ENCODE assay signal across 8 mouse cellular contexts in genomic region chr12:69357300-69357646, GRCm38 (mm10). TPM values are rescaled to one million over a fixed set of nuclear protein-coding genes. Genes with fewer than 3 reads are reported as not detected.
DNase-seq lines count a peak whose midpoint lies in the region; ATAC-seq lines count a peak whose summit lies in the region.

No protein-coding gene starts in this region.

- ATAC-seq in liver, embryonic 11.5 days (replicated peaks; ENCODE audit: low FRiP score) = no peak

- no peak for DNase-seq in heart, embryonic 10.5 days (ENCODE audit: low spot score)
- DNase-seq in heart, adult 11 months = no peak
- DNase-seq in thymus, postnatal 4 days = peak; percentile 21
- no peak for DNase-seq in thymus, postnatal 14 days
- peak; percentile 48 for DNase-seq in liver, embryonic 11.5 days (ENCODE audit: low spot score)
- no peak for DNase-seq in urinary bladder, adult 2 months (ENCODE audit: low spot score)
- no peak for DNase-seq in embryo, embryonic 9.5 days (ENCODE audit: extremely low spot score)
- no peak for DNase-seq in cerebellum, adult 9-11 months

- 7% methylated on average over 13 of the region's 13 CpGs for WGBS in heart, embryonic 10.5 days
- 4% methylated on average over 13 of the region's 13 CpGs for WGBS in liver, embryonic 11.5 days

- peak overlapping the region; percentile 97 for H3K4me3 ChIP-seq in heart, embryonic 10.5 days
- H3K4me3 ChIP-seq in liver, embryonic 11.5 days (ENCODE audit: low read depth, low read length) = peak overlapping the region; percentile 97

- H3K9me3 ChIP-seq in heart, embryonic 10.5 days = no peaks in the 10 kb centered on the region
- no peaks in the 10 kb centered on the region for H3K9me3 ChIP-seq in liver, embryonic 11.5 days (ENCODE audit: control insufficient read depth, low read length)

- H3K4me2 ChIP-seq in liver, embryonic 11.5 days = peak overlapping the region; percentile 69

- H3K36me3 ChIP-seq in heart, embryonic 10.5 days = peaks cover 27% of the 10 kb centered on the region
- peaks cover 8% of the 10 kb centered on the region for H3K36me3 ChIP-seq in liver, embryonic 11.5 days (ENCODE audit: control insufficient read depth, insufficient read depth, low read length)

- H3K4me1 ChIP-seq in heart, embryonic 10.5 days = peaks cover 5% of the 10 kb centered on the region; the same call in 1 of the 2 replicates
- H3K4me1 ChIP-seq in liver, embryonic 11.5 days (replicated peaks; ENCODE audit: control insufficient read depth, insufficient read depth, low read length) = peaks cover 10% of the 10 kb centered on the region

- H3K9ac ChIP-seq in liver, embryonic 11.5 days (ENCODE audit: low read depth, low read length) = peak overlapping the region; percentile 94

- no peaks in the 10 kb centered on the region for H3K27me3 ChIP-seq in heart, embryonic 10.5 days (ENCODE audit: insufficient read depth, poor library complexity, severe bottlenecking)
- no peaks in the 10 kb centered on the region for H3K27me3 ChIP-seq in liver, embryonic 11.5 days (replicated peaks; ENCODE audit: control insufficient read depth, insufficient read depth, low read length)

- peak overlapping the region; percentile 93 for H3K27ac ChIP-seq in heart, embryonic 10.5 days
- peak overlapping the region; percentile 82 for H3K27ac ChIP-seq in liver, embryonic 11.5 days (ENCODE audit: low read depth, low read length)

RNA-seq across cellular contexts. Expression of gene Nemf, which starts 0.3 kb away (rescaled TPM):
- polyA plus RNA-seq in heart, embryonic 10.5 days (2016; fragmentation: Nextera tagmentation; extraction: Ambion mirVana) = 68.1 and 78.1 TPM in 2 replicates
- polyA plus RNA-seq in liver, embryonic 11.5 days (2014; fragmentation: Nextera tagmentation; extraction: Ambion mirVana) = 74.7 and 81.7 TPM in 2 replicates
- polyA plus RNA-seq in urinary bladder, adult 2 months (2012; rRNA removed) = 28.8 and 32.1 TPM in 2 replicates

RNA-seq across cellular contexts. Expression of gene Arf6, which starts 14.7 kb away (rescaled TPM):
- 37.1 and 50.4 TPM in 2 replicates for polyA plus RNA-seq in heart, embryonic 10.5 days (2016; fragmentation: Nextera tagmentation; extraction: Ambion mirVana)
- 65.1 and 68.1 TPM in 2 replicates for polyA plus RNA-seq in liver, embryonic 11.5 days (2014; fragmentation: Nextera tagmentation; extraction: Ambion mirVana)
- 73.3 and 73.5 TPM in 2 replicates for polyA plus RNA-seq in urinary bladder, adult 2 months (2012; rRNA removed)

RNA-seq across cellular contexts. Expression of gene Gm9887, which starts 15.0 kb away (rescaled TPM):
- polyA plus RNA-seq in heart, embryonic 10.5 days (2016; fragmentation: Nextera tagmentation; extraction: Ambion mirVana) = 0.95 and 1.8 TPM in 2 replicates
- polyA plus RNA-seq in liver, embryonic 11.5 days (2014; fragmentation: Nextera tagmentation; extraction: Ambion mirVana) = 1.3 and 1.7 TPM in 2 replicates
- polyA plus RNA-seq in urinary bladder, adult 2 months (2012; rRNA removed) = 0.69 TPM in 2 replicates

Comparison
In these comparisons a context has a peak if more than half of its experiments do, and no peak if none do; other contexts are left out.
1. DNase-seq: peak in thymus, postnatal 4 days (single experiment) and liver, embryonic 11.5 days (single experiment); none in heart, embryonic 10.5 days (single experiment), heart, adult 11 months (single experiment), thymus, postnatal 14 days (single experiment), urinary bladder, adult 2 months (single experiment), embryo, embryonic 9.5 days (single experiment) and cerebellum, adult 9-11 months (single experiment).